Mouse (Mus musculus) heart, postnatal 0 days (tissue): ENCODE measurements around the gene Mgat4a.

ENCODE experiments used
- CTCF ChIP-seq: IDR thresholded peaks from 2 replicates; pipeline ENCODE4 v1.5.1; 2016; ENCODE audit warnings: antibody characterized with exemption, control low read depth, low read depth
- EP300 ChIP-seq: IDR thresholded peaks from 2 replicates; pipeline ENCODE4 v1.6.1; 2016; ENCODE audit warnings: antibody characterized with exemption, low read depth

- TF ChIP-seq CTCF (no peak), EP300 (no peak)
Measured at GRCm38 (mm10) chr1:37442848-37443835, 97.7 kb downstream of the Mgat4a start.
